Mouse (Mus musculus) midbrain, embryonic 16.5 days (tissue): ENCODE measurements at regions not wholly inside any gene's neighbourhood (a gene's known extent, or its start where the extent isn't known, plus 50 kb on each side); places are given as distances from the start of the nearest gene placed in this dataset.
"Not testable (repeated sequence)": the region's sequence is repeated elsewhere in the genome, so short reads cannot be mapped to it uniquely, and the experiment has no call there.

Experiments used
- ATAC-seq: fragments of 200-750 bp; cut with Nextera tagmentation; 2 replicates; pipeline ENCODE4 v1.8.0; 2017; ENCODE audit warnings: moderate TSS enrichment
- H3K27ac ChIP-seq: fragments of 300-500 bp; sonication (generic); 2 replicates; pipeline ENCODE4 v1.5.1; 2014; ENCODE audit warnings: mild to moderate bottlenecking, low read length, mixed read lengths
- H3K27me3 ChIP-seq: fragments of 300-500 bp; sonication (generic); 2 replicates; pipeline ENCODE4 v1.6.1; 2014; ENCODE audit warnings: low read depth, low read length, mixed read lengths; ENCODE audit not compliant: control insufficient read depth, insufficient read depth
- H3K36me3 ChIP-seq: fragments of 300-500 bp; sonication (generic); 2 replicates; pipeline ENCODE4 v1.6.1; 2014; ENCODE audit warnings: mild to moderate bottlenecking, low read length, moderate library complexity, mixed read lengths; ENCODE audit not compliant: control insufficient read depth, insufficient read depth
- H3K4me1 ChIP-seq: fragments of 300-500 bp; sonication (generic); 2 replicates; pipeline ENCODE4 v1.6.1; 2014; ENCODE audit warnings: mild to moderate bottlenecking, low read length, mixed read lengths; ENCODE audit not compliant: control insufficient read depth, insufficient read depth
- H3K4me2 ChIP-seq: fragments of 300-500 bp; sonication (generic); 2 replicates; pipeline ENCODE4 v1.6.1; 2014; ENCODE audit warnings: mild to moderate bottlenecking, low read length, mixed read lengths
- H3K4me3 ChIP-seq: fragments of 300-500 bp; sonication (generic); 2 replicates; pipeline ENCODE4 v1.5.1; 2014; ENCODE audit warnings: low read depth, mild to moderate bottlenecking, low read length, moderate library complexity, mixed read lengths
- H3K9ac ChIP-seq: fragments of 300-500 bp; sonication (generic); 2 replicates; pipeline ENCODE4 v1.6.1; 2014; ENCODE audit warnings: low read depth, low read length, mixed read lengths
- H3K9me3 ChIP-seq: fragments of 300-500 bp; sonication (generic); replicated peaks from 2 replicates; pipeline ENCODE4 v1.6.1; 2014; ENCODE audit warnings: mild to moderate bottlenecking, low read length, mixed read lengths; ENCODE audit not compliant: control insufficient read depth, poor library complexity, severe bottlenecking
- WGBS: fragments of 180-500 bp; shearing (Covaris S2); extraction: QIAGEN DNeasy Blood & Tissue Kit; methylation state at CpG from one replicate; pipeline ENCODE4 v1.1.7; 2014; 5-methylcytosine and 5-hydroxymethylcytosine counted together

DNA sequence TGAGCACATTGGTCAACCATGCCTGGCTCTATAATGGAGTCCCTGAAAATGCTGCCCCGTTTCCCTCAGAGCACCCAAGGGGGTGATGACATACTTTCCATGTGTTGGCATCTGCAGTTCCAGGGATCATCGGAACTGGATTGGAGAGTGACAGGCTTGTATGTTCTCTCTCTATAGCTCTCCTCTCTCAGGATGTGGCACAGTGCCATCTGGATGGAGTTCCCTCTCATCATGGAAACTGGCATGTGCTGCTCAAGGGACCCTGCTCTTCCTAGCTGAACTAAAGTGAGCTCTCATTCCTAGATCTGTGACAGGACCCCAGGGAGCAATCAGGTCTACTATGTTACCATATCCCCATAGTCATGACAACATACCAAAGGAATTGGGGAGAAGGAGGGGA is 56.9 kb upstream of the Gm7358 start:
- Histone ChIP-seq H3K36me3 (no peaks in the 10 kb centered on the region), H3K9ac (no peak overlapping the region), H3K4me3 (no peak overlapping the region), H3K4me2 (no peak overlapping the region), H3K9me3 (no peaks in the 10 kb centered on the region), H3K4me1 (no peaks in the 10 kb centered on the region), H3K27me3 (no peaks in the 10 kb centered on the region), H3K27ac (no peak overlapping the region)
- no peak for ATAC-seq
- WGBS: 73% methylated on average over 2 of the region's 2 CpGs

DNA sequence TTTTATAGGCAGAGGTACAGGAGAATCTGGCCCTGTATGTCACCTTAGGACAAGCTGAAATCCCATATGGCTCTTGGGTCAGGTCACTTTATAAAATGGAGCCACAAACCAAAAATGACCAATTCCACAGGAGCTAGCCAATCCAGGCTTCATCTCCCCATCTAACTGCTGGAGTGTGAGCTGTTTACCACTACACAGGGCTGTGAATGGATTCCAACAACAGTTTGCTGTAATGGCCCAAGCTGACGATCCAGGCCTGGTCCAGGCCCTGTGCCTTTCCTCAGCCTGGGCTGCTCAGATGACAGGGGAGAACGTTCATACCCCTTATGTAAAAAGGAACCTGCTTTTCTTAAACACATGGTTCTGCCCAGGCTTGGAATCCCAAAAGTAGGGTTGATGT is 55.5 kb upstream of the Gm7358 start:
- no peak overlapping the region for H3K4me3 ChIP-seq

DNA sequence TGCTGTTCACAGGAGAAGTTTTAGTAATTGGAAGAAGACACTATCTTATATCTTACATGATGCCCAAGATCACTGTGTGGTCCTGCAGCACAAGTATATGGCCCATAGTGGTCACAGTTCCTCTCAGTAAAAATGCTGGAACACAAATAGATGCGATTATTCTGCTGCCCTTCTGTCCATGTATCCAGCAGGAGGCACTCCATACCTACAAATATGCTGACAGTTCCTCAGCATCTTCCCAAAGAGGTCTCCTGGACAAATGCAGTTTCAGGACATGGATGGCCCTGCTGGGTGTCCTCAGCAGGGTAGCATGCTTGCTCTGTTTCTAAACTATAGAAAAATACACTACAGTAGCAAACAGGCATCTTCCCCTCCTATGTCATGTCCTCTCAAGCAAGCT is 52.4 kb upstream of the Gm7358 start:
- H3K9ac ChIP-seq, H3K4me2 ChIP-seq, H3K4me3 ChIP-seq, H3K4me1 ChIP-seq, H3K36me3 ChIP-seq, H3K27ac ChIP-seq, ATAC-seq, H3K27me3 ChIP-seq, H3K9me3 ChIP-seq: not testable (repeated sequence)
- WGBS: 32% methylated on average over 1 of the region's 1 CpGs

More for the DNA sequence above, 55.5 kb upstream of the Gm7358 start:
- no peak for ATAC-seq
- H3K9ac ChIP-seq: no peak overlapping the region
- H3K9me3 ChIP-seq: no peaks in the 10 kb centered on the region
- no peaks in the 10 kb centered on the region for H3K27me3 ChIP-seq
- no peak overlapping the region for H3K27ac ChIP-seq
- H3K36me3 ChIP-seq: no peaks in the 10 kb centered on the region
- no peak overlapping the region for H3K4me2 ChIP-seq
- no peaks in the 10 kb centered on the region for H3K4me1 ChIP-seq
- 82% methylated on average over 2 of the region's 2 CpGs for WGBS
